Mouse (Mus musculus) liver, embryonic 14.5 days (tissue): ENCODE measurements around the gene Ccdc18. TPM values are rescaled to one million over a fixed set of nuclear protein-coding genes. Genes with fewer than 3 reads are reported as not detected.
"Not testable (repeated sequence)": the region's sequence is repeated elsewhere in the genome, so short reads cannot be mapped to it uniquely, and the experiment has no call there.

Experiments
- ATAC-seq: fragments of 200-750 bp; cut with Nextera tagmentation; 2 replicates; pipeline ENCODE4 v1.8.0; 2017; ENCODE audit warnings: moderate number of reproducible peaks, mild to moderate bottlenecking, moderate library complexity; ENCODE audit not compliant: insufficient read depth
- DNase-seq, 3 experiments: peaks; one replicate each; pipeline ENCODE4 v3.0.0-alpha.2; 2012 to 2013; ENCODE audit warnings: low read depth in 3 of 3, low spot score in 3 of 3
- H3K27ac ChIP-seq: fragments of 300-500 bp; sonication (generic); 2 replicates; pipeline ENCODE4 v1.5.1; 2014; ENCODE audit warnings: moderate library complexity, mild to moderate bottlenecking, control low read depth, inconsistent platforms
- H3K27me3 ChIP-seq: fragments of 300-500 bp; sonication (generic); 2 replicates; pipeline ENCODE4 v1.6.1; 2014; ENCODE audit warnings: mild to moderate bottlenecking, low read length, moderate library complexity; ENCODE audit not compliant: control insufficient read depth, insufficient read depth
- H3K36me3 ChIP-seq: fragments of 300-500 bp; sonication (generic); replicated peaks from 2 replicates; pipeline ENCODE4 v1.6.1; 2014; ENCODE audit warnings: low read depth; ENCODE audit not compliant: control insufficient read depth, insufficient read depth
- H3K4me1 ChIP-seq, 2 experiments: fragments of 200-500 bp in 1 of 2; fragments of 300-500 bp in 1 of 2; sonication (generic) in 1 of 2; replicated peaks; 2 replicates each; pipeline ENCODE4 v1.6.1; 2012 to 2014; ENCODE audit warnings: antibody characterized with exemption in 1 of 2, inconsistent platforms in 1 of 2, low read length in 1 of 2; ENCODE audit not compliant: control insufficient read depth in 2 of 2, insufficient read depth in 2 of 2
- H3K4me2 ChIP-seq: fragments of 300-500 bp; sonication (generic); 2 replicates; pipeline ENCODE4 v1.6.1; 2014; ENCODE audit warnings: low read depth, mild to moderate bottlenecking, control low read depth, moderate library complexity
- H3K4me3 ChIP-seq, 2 experiments: fragments of 200-500 bp in 1 of 2; fragments of 300-500 bp in 1 of 2; sonication (generic) in 1 of 2; 2 replicates each; pipeline ENCODE4 v1.5.1; 2012 to 2014; ENCODE audit warnings: low read depth in 2 of 2, low read length in 2 of 2, mild to moderate bottlenecking in 2 of 2, control low read depth in 1 of 2, inconsistent platforms in 1 of 2, moderate library complexity in 1 of 2; ENCODE audit not compliant: insufficient read depth in 1 of 2
- H3K9ac ChIP-seq: fragments of 300-500 bp; sonication (generic); replicated peaks from 2 replicates; pipeline ENCODE4 v1.6.1; 2014; ENCODE audit warnings: mild to moderate bottlenecking, control low read depth, moderate library complexity
- H3K9me3 ChIP-seq: fragments of 300-500 bp; sonication (generic); 2 replicates; pipeline ENCODE4 v1.6.1; 2016; ENCODE audit warnings: low read length, mixed read lengths; ENCODE audit not compliant: control insufficient read depth
- CTCF ChIP-seq: IDR thresholded peaks from 2 replicates; pipeline ENCODE4 v1.5.1; 2016; ENCODE audit warnings: antibody characterized with exemption, low read depth, control low read depth
- EP300 ChIP-seq: IDR thresholded peaks from 2 replicates; pipeline ENCODE4 v1.6.1; 2016; ENCODE audit warnings: antibody characterized with exemption, low read depth
- WGBS: fragments of 180-500 bp; shearing (Covaris S2); extraction: QIAGEN DNeasy Blood & Tissue Kit; methylation state at CpG from one replicate; pipeline ENCODE4 v1.1.7; 2014; ENCODE audit not compliant: insufficient replicate concordance; 5-methylcytosine and 5-hydroxymethylcytosine counted together
- polyA plus RNA-seq, 2 experiments: library from polyadenylated mRNA; depleted of rRNA in 1 of 2; stranded (reverse) in 1 of 2; unstranded in 1 of 2; fragments of >200 nt; fragmentation: Nextera tagmentation in 1 of 2; extraction: Ambion mirVana in 1 of 2; gene quantifications; 2 replicates each; pipeline versions ENCODE4 v1.2.1 to v1.2.3; 2012 to 2014

The Ccdc18 gene
- polyA plus RNA-seq (2012; rRNA removed) (0.44 and 1.3 TPM in 2 replicates), polyA plus RNA-seq (2014; fragmentation: Nextera tagmentation; extraction: Ambion mirVana) (4.8 and 4.9 TPM in 2 replicates)

DNA sequence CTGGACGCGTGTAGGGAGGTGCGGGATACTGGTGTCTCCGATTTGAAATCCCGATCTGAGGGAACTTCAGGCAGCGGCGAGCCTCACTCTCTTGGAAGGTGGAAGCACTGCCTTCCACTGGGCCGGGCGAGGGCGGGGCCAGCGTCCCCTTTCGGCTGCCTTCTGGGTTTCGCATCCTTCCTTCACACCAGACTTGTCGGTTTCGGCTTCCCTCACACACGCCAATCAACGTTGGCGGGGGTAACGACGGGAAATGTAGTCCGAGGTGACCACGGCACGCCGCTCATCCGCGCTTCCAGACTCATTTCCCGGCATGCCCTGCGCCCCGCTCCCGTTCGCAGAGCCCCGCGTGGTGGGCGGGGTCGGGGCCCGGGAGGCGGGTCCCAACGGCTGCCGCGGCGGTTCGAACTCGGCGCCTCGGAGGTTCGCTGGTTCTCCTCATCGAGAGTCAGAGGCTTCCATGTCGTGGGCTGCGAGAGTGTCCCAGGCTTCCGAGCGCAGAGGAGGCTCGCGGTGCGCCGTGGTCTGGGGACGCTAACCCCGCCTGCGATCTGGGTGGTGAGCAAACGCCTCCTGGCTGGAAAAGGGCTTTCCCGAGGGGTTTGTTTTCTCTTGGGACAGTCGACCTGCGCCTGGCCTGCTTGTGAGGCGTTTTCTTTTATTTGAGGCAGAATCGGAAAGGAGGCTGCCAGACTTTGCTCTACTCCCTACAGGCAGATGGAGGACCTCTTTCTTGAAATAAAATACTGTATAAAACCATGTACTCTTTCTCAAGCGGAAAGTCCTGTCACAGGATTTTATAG, at the start of gene Ccdc18, which contains the start of gene Tmed5:
TSS of gene Ccdc18 (plus strand) at position 435 of the 803 bp plus-strand sequence.
TSS of gene Tmed5 (minus strand) at position 180 of the 803 bp plus-strand sequence.
- no peaks in the 10 kb centered on the region for H3K27me3 ChIP-seq
- peak within 1 kb of the TSS; percentile 99 for H3K4me2 ChIP-seq
- under 1% methylated on average over 65 of the region's 65 CpGs for WGBS
- peak within 1 kb of the TSS; percentile 94 for H3K9ac ChIP-seq
- peaks cover 3% of the 10 kb centered on the region in 2 experiments; a peak in 1 of 4 replicates for H3K4me1 ChIP-seq
- peak; percentile 99 for ATAC-seq
- H3K36me3 ChIP-seq, result peaks cover 6% of the 10 kb centered on the region
- H3K4me3 ChIP-seq, result peak within 1 kb of the TSS; percentile 78 to 81
- 0 out of 2 replicates have a peak, but pooled peaks have one; percentile 21 for TF ChIP-seq EP300
- peak; percentile 73 for TF ChIP-seq CTCF
- H3K9me3 ChIP-seq, result no peaks in the 10 kb centered on the region
- peak; percentile 98 to 99 (median 98) for DNase-seq
- peak within 1 kb of the TSS; percentile 85 for H3K27ac ChIP-seq

DNA sequence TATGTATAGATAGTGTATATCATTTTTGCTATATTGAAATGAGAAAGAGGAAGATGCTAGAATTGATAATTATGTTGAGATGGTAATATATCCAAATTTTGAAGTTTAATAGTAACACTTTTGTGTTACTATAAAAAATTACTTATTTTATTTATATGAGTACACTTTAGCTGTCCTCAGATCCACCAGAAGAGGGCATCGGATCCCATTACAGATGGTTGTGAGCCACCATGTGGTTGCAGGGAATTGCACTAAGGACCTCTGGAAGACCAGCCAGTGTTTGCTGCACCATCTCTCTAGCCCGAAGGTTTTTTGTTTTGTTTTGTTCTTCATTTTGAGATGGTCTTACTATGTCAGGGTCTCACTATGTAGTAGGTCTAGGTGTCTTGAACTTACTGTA, 47.2 kb upstream of the Ccdc18 start:
- Histone ChIP-seq H3K27ac (no peak overlapping the region), H3K36me3 (peaks cover 23% of the 10 kb centered on the region), H3K4me1 (no peaks in the 10 kb centered on the region), H3K27me3 (no peaks in the 10 kb centered on the region), H3K4me2 (no peak overlapping the region), H3K4me3 (no peak overlapping the region), H3K9me3 (no peaks in the 10 kb centered on the region), H3K9ac (no peak overlapping the region)
- ATAC-seq, result no peak
- WGBS, result 63% methylated on average over 2 of the region's 2 CpGs
- TF ChIP-seq CTCF, result peak; percentile 45
- no peak for TF ChIP-seq EP300
- no peak for DNase-seq

DNA sequence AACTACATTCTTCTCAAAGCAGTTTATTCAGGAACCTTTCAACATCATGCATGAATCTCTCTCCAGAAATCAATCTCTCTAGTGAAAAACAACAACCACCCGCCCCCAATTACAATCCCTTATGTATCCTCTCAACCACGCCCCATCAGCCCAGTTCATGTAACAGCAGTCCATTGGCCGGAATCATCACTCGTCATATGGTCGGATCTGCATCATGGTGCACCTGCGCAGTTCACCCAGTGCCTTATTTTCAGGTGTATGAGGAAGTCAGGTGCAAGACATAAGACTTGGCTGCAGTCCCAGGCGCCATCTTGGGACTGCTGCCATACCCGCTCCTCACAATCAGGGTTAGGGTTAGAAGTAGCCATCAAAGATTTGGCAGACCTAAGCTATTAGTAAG, 39.9 kb upstream of the Ccdc18 start:
- peaks cover 31% of the 10 kb centered on the region for H3K36me3 ChIP-seq
- H3K9ac ChIP-seq, ATAC-seq, H3K9me3 ChIP-seq, H3K27ac ChIP-seq, H3K4me1 ChIP-seq, H3K4me3 ChIP-seq, H3K4me2 ChIP-seq, H3K27me3 ChIP-seq, DNase-seq: not testable (repeated sequence)
- 83% methylated on average over 8 of the region's 8 CpGs for WGBS

DNA sequence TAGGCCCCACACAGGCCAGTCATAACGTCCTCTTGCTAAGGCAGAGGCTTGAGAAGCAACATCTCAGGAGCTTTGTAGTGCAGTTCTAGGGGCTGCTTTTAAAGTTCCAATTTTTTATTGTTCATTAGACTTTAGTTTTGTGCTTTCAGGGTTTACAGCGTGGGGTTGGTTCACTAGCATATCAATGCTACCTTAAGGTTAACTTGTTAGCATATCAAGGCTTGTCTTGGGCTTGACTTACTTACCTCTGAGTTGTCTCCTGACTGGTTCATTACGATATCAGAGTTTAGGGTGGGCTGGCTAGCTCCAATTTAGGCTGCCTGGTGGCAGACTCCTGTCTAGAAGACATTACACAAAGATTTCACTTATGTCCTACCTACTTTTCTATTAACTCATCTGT, 35.0 kb upstream of the Ccdc18 start:
- TF ChIP-seq CTCF (no peak), EP300 (no peak)
- no peaks in the 10 kb centered on the region for H3K27me3 ChIP-seq
- ATAC-seq (no peak), DNase-seq (no peak)
- H3K4me3 ChIP-seq, result no peak overlapping the region
- no peak overlapping the region for H3K4me2 ChIP-seq
- no peaks in the 10 kb centered on the region for H3K9me3 ChIP-seq
- no peak overlapping the region for H3K9ac ChIP-seq
- WGBS, result 79% methylated on average over 3 of the region's 3 CpGs
- no peaks in the 10 kb centered on the region for H3K4me1 ChIP-seq
- peaks cover 18% of the 10 kb centered on the region for H3K36me3 ChIP-seq
- no peak overlapping the region for H3K27ac ChIP-seq

DNA sequence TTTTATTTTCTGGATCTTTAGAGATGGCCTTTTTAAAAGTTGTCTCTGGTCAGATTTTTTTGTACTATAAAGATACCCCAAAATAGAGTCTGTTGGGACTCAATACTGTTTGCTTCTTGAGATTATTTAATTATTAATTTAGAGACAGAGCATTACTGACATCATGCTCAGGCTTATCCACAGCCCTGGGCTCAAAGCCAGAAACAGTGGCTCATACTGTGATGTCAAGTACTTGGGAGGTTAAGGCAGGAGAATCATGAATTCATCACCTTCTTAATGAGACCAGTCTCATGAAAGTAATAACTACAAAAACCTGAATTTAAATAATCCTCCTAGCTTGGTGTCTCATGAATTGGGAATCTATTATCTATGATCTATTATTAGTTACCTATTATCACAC, 32.5 kb upstream of the Ccdc18 start:
- ATAC-seq (no peak), DNase-seq (no peak)
- Histone ChIP-seq H3K9me3 (no peaks in the 10 kb centered on the region), H3K4me2 (no peak overlapping the region), H3K4me3 (no peak overlapping the region), H3K9ac (no peak overlapping the region), H3K4me1 (no peaks in the 10 kb centered on the region), H3K27me3 (no peaks in the 10 kb centered on the region), H3K36me3 (peaks cover 19% of the 10 kb centered on the region), H3K27ac (no peak overlapping the region)
- TF ChIP-seq CTCF, result no peak
- no peak for TF ChIP-seq EP300
